Mouse (Mus musculus) kidney, postnatal 0 days (tissue): Measurements from ENCODE around the gene Evx2. TPM values are rescaled to one million over a fixed set of nuclear protein-coding genes. Genes with fewer than 3 reads are reported as not detected.
A peak's percentile ranks its signal among the peaks of the same experiment; 100 is the strongest.

Source experiments
- ATAC-seq: fragments of 200-750 bp; cut with Nextera tagmentation; replicated peaks from 2 replicates; pipeline ENCODE4 v1.8.0; 2017; ENCODE audit warnings: low read depth, moderate number of reproducible peaks, moderate TSS enrichment, moderate library complexity; ENCODE audit not compliant: low FRiP score
- DNase-seq: peaks from one replicate; pipeline ENCODE4 v3.0.0-alpha.2; 2016; ENCODE audit warnings: low spot score
- H3K27ac ChIP-seq: fragments of 300-500 bp; sonication (generic); 2 replicates; pipeline ENCODE4 v1.5.1; 2014; ENCODE audit warnings: mild to moderate bottlenecking
- H3K27me3 ChIP-seq: fragments of 300-500 bp; sonication (generic); 2 replicates; pipeline ENCODE4 v1.6.1; 2014; ENCODE audit warnings: low read length, mixed read lengths; ENCODE audit not compliant: insufficient read depth
- H3K36me3 ChIP-seq: fragments of 300-500 bp; sonication (generic); 2 replicates; pipeline ENCODE4 v1.6.1; 2014; ENCODE audit warnings: low read length, mixed read lengths; ENCODE audit not compliant: insufficient read depth
- H3K4me1 ChIP-seq: fragments of 300-500 bp; sonication (generic); replicated peaks from 2 replicates; pipeline ENCODE4 v1.6.1; 2014; ENCODE audit warnings: antibody characterized with exemption, low read length, mixed read lengths; ENCODE audit not compliant: insufficient read depth
- H3K4me2 ChIP-seq: fragments of 300-500 bp; sonication (generic); 2 replicates; pipeline ENCODE4 v1.6.1; 2014; ENCODE audit warnings: mild to moderate bottlenecking, low read length, moderate library complexity, mixed read lengths
- H3K4me3 ChIP-seq: fragments of 300-500 bp; sonication (generic); replicated peaks from 2 replicates; pipeline ENCODE4 v1.5.1; 2014; ENCODE audit warnings: low read depth, low read length
- H3K9ac ChIP-seq: fragments of 300-500 bp; sonication (generic); 2 replicates; pipeline ENCODE4 v1.6.1; 2014; ENCODE audit warnings: low read depth, low read length
- H3K9me3 ChIP-seq: fragments of 300-500 bp; sonication (generic); replicated peaks from 2 replicates; pipeline ENCODE4 v1.6.1; 2016; ENCODE audit warnings: low read length, inconsistent platforms, mixed read lengths
- CTCF ChIP-seq: IDR thresholded peaks from 2 replicates; pipeline ENCODE4 v1.5.1; 2016; ENCODE audit warnings: antibody characterized with exemption, low read depth, mild to moderate bottlenecking, moderate library complexity
- WGBS: fragments of 180-500 bp; shearing (Covaris S2); extraction: QIAGEN DNeasy Blood & Tissue Kit; methylation state at CpG from one replicate; pipeline ENCODE4 v1.1.7; 2014; 5-methylcytosine and 5-hydroxymethylcytosine counted together
- polyA plus RNA-seq: library from polyadenylated mRNA; unstranded; fragments of >200 nt; fragmentation: Nextera tagmentation; extraction: Ambion mirVana; gene quantifications from 2 replicates; pipeline ENCODE4 v1.2.1, GENCODE M21; 2015

Evx2 gene
- polyA plus RNA-seq, 1 experiment from 2014 or later: 0.08 TPM

DNA sequence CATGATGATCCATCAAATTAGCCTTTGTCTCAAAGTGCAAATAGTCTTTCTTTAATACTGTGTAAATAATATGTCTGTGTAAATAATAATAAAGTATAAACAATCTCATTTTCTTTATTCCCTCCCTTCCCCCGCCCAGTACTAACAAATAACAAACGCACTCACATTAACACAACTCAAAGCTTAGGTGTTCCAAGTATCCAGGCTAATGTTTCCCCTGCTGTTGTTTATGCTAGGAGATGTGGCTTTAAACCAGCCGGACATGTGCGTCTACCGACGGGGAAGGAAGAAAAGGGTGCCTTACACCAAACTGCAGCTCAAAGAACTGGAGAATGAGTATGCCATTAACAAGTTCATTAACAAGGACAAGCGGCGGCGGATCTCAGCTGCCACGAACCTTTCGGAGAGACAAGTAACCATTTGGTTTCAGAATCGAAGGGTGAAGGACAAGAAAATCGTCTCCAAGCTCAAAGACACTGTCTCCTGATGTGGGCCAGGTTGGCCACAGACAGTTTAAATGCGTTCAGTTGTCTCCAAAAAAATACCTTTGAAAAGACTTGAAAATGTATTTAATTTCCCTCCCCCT, 10.4 kb upstream of the Evx2 start:
- Histone ChIP-seq H3K9ac (no peak overlapping the region), H3K27ac (no peak overlapping the region), H3K4me1 (peaks cover 20% of the 10 kb centered on the region), H3K4me2 (no peak overlapping the region), H3K9me3 (no peaks in the 10 kb centered on the region), H3K27me3 (peaks cover 76% of the 10 kb centered on the region), H3K4me3 (no peak overlapping the region), H3K36me3 (no peaks in the 10 kb centered on the region)
- no peak for TF ChIP-seq CTCF
- ATAC-seq (no peak), DNase-seq (no peak)
- 5% methylated on average over 14 of the region's 14 CpGs for WGBS

- 0% methylated on average over 3 of the region's 3 CpGs for WGBS
- no peak overlapping the region for H3K4me3 ChIP-seq
Measured at GRCm38 (mm10) chr2:74669230-74669578, 9.8 kb upstream of the Evx2 start.

DNA sequence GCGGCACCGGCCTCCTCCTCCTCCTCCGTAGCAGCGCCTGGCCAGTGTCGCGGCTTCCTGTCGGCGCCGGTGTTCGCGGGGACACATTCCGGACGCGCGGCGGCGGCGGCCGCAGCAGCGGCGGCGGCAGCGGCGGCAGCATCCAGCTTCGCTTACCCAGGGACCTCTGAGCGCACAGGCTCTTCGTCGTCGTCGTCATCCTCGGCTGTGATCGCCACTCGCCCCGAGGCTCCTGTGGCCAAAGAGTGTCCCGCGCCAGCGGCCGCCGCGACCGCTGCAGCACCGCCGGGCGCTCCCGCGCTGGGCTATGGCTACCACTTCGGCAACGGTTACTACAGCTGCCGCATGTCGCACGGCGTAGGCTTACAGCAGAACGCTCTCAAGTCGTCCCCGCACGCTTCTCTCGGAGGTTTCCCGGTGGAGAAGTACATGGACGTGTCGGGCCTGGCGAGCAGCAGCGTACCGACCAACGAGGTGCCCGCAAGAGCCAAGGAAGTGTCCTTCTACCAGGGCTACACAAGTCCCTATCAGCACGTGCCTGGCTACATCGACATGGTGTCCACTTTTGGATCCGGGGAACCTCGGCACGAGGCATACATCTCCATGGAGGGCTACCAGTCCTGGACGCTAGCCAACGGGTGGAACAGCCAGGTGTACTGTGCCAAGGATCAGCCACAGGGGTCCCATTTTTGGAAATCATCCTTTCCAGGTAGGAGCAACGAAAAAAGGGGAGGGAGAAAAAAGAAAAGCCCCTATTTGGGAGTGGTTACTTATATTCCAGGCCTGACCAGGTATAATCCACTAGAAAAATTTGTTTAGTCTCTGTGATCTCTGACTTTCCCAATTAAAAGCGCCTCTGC, 9.2 kb upstream of the Evx2 start:
- H3K4me3 ChIP-seq: peak overlapping the region; percentile 42
- TF ChIP-seq CTCF: no peak
- ATAC-seq: no peak; the same call in 1 of the 2 replicates
- peak overlapping the region; percentile 35; the same call in 1 of the 2 replicates for H3K9ac ChIP-seq
- peaks cover 81% of the 10 kb centered on the region for H3K27me3 ChIP-seq
- H3K27ac ChIP-seq: no peak overlapping the region
- DNase-seq: no peak
- peaks cover 14% of the 10 kb centered on the region for H3K4me1 ChIP-seq
- WGBS: under 1% methylated on average over 72 of the region's 74 CpGs
- H3K36me3 ChIP-seq: no peaks in the 10 kb centered on the region
- H3K9me3 ChIP-seq: no peaks in the 10 kb centered on the region
- H3K4me2 ChIP-seq: peak overlapping the region; percentile 77

More at GRCm38 (mm10) chr2:74669230-74669578, 9.8 kb upstream of the Evx2 start:
- Histone ChIP-seq H3K4me1 (peaks cover 20% of the 10 kb centered on the region), H3K4me2 (no peak overlapping the region), H3K36me3 (no peaks in the 10 kb centered on the region), H3K27me3 (peaks cover 81% of the 10 kb centered on the region), H3K27ac (no peak overlapping the region), H3K9me3 (no peaks in the 10 kb centered on the region), H3K9ac (no peak overlapping the region)
- no peak for TF ChIP-seq CTCF
- DNase-seq: no peak
- no peak for ATAC-seq

- Histone ChIP-seq H3K27ac (no peak within 1 kb of the TSS), H3K36me3 (no peaks in the 10 kb centered on the region), H3K4me3 (peak within 1 kb of the TSS; percentile 42), H3K4me2 (peak within 1 kb of the TSS; percentile 77), H3K9ac (peak within 1 kb of the TSS; percentile 35; the same call in 1 of the 2 replicates), H3K4me1 (peaks cover 13% of the 10 kb centered on the region), H3K27me3 (peaks cover 83% of the 10 kb centered on the region), H3K9me3 (no peaks in the 10 kb centered on the region)
- ATAC-seq (peak; percentile 49), DNase-seq (no peak)
- no peak for TF ChIP-seq CTCF
- under 1% methylated on average over 29 of the region's 51 CpGs for WGBS
Measured at GRCm38 (mm10) chr2:74667842-74668357, 8.5 kb upstream of the Evx2 start, which contains the start of gene Hoxd13. Gene Hoxd13, plus strand, starts transcription at chr2:74668310.

- H3K4me2 ChIP-seq: peak overlapping the region; percentile 77; the same call in 1 of the 2 replicates
- no peaks in the 10 kb centered on the region for H3K9me3 ChIP-seq
- H3K4me3 ChIP-seq: no peak overlapping the region; the same call in 1 of the 2 replicates
- no peak for TF ChIP-seq CTCF
- no peak overlapping the region for H3K9ac ChIP-seq
- H3K27me3 ChIP-seq: peaks cover 86% of the 10 kb centered on the region
- H3K27ac ChIP-seq: no peak overlapping the region
- peaks cover 13% of the 10 kb centered on the region; the same call in 1 of the 2 replicates for H3K4me1 ChIP-seq
- DNase-seq (no peak), ATAC-seq (no peak)
- 3% methylated on average over 36 of the region's 36 CpGs for WGBS
- no peaks in the 10 kb centered on the region for H3K36me3 ChIP-seq
Measured at GRCm38 (mm10) chr2:74667191-74667841, 8.0 kb upstream of the Evx2 start.

GRCm38 (mm10) chr2:74666411-74666810, 7.1 kb upstream of the Evx2 start:
- Histone ChIP-seq H3K4me1 (peaks cover 13% of the 10 kb centered on the region; the same call in 1 of the 2 replicates), H3K9ac (no peak overlapping the region), H3K9me3 (no peaks in the 10 kb centered on the region), H3K36me3 (no peaks in the 10 kb centered on the region), H3K27me3 (peaks cover 86% of the 10 kb centered on the region), H3K4me3 (no peak overlapping the region), H3K4me2 (no peak overlapping the region), H3K27ac (no peak overlapping the region)
- 8% methylated on average over 7 of the region's 7 CpGs for WGBS
- ATAC-seq (no peak), DNase-seq (no peak)
- no peak for TF ChIP-seq CTCF
